Mouse (Mus musculus) midbrain, embryonic 15.5 days (tissue): Measurements from ENCODE around the gene Hdgf. TPM values are rescaled to one million over a fixed set of nuclear protein-coding genes. Genes with fewer than 3 reads are reported as not detected.
"Not testable (repeated sequence)": the region's sequence is repeated elsewhere in the genome, so short reads cannot be mapped to it uniquely, and the experiment has no call there.

ENCODE experiments used
- ATAC-seq: fragments of 200-750 bp; cut with Nextera tagmentation; replicated peaks from 2 replicates; pipeline ENCODE4 v1.8.0; 2017; ENCODE audit warnings: moderate TSS enrichment
- H3K27ac ChIP-seq: fragments of 300-500 bp; sonication (generic); 2 replicates; pipeline ENCODE4 v1.5.1; 2015; ENCODE audit warnings: mild to moderate bottlenecking, inconsistent platforms
- H3K27me3 ChIP-seq: fragments of 300-500 bp; sonication (generic); replicated peaks from 2 replicates; pipeline ENCODE4 v1.6.1; 2015; ENCODE audit warnings: inconsistent platforms
- H3K36me3 ChIP-seq: fragments of 300-500 bp; sonication (generic); replicated peaks from 2 replicates; pipeline ENCODE4 v1.6.1; 2015; ENCODE audit warnings: inconsistent platforms
- H3K4me1 ChIP-seq: fragments of 300-500 bp; sonication (generic); 2 replicates; pipeline ENCODE4 v1.6.1; 2015; ENCODE audit warnings: inconsistent platforms
- H3K4me2 ChIP-seq: fragments of 300-500 bp; sonication (generic); 2 replicates; pipeline ENCODE4 v1.6.1; 2015; ENCODE audit warnings: inconsistent platforms, mild to moderate bottlenecking, moderate library complexity
- H3K4me3 ChIP-seq: fragments of 300-500 bp; sonication (generic); 2 replicates; pipeline ENCODE4 v1.5.1; 2015; ENCODE audit warnings: mild to moderate bottlenecking, inconsistent platforms
- H3K9ac ChIP-seq: fragments of 300-500 bp; sonication (generic); 2 replicates; pipeline ENCODE4 v1.6.1; 2015; ENCODE audit warnings: mild to moderate bottlenecking, inconsistent platforms
- H3K9me3 ChIP-seq: fragments of 300-500 bp; sonication (generic); 2 replicates; pipeline ENCODE4 v1.6.1; 2016; ENCODE audit warnings: inconsistent platforms
- WGBS: fragments of 180-500 bp; shearing (Covaris S2); methylation state at CpG from one replicate; pipeline ENCODE4 v1.1.7; 2015; ENCODE audit warnings: mixed read lengths; 5-methylcytosine and 5-hydroxymethylcytosine counted together
- polyA plus RNA-seq: library from polyadenylated mRNA; unstranded; fragments of >200 nt; fragmentation: Nextera tagmentation; extraction: Ambion mirVana; gene quantifications from 2 replicates; pipeline ENCODE4 v1.2.1, GENCODE M21; 2015

The Hdgf gene
- polyA plus RNA-seq, 1 experiment from 2014 or later, result 173 TPM

- no peaks in the 10 kb centered on the region for H3K36me3 ChIP-seq
- ATAC-seq, result no peak
- WGBS, result 69% methylated on average over 3 of the region's 3 CpGs
Observed at GRCm38 (mm10) chr3:87893367-87893905, 12.7 kb upstream of the Hdgf start.

GRCm38 (mm10) chr3:87899266-87899665, 6.9 kb upstream of the Hdgf start:
- Histone ChIP-seq H3K36me3 (no peaks in the 10 kb centered on the region), H3K4me3 (no peak overlapping the region), H3K27me3 (no peaks in the 10 kb centered on the region), H3K9me3 (no peaks in the 10 kb centered on the region), H3K9ac (no peak overlapping the region), H3K4me2 (no peak overlapping the region), H3K4me1 (no peaks in the 10 kb centered on the region), H3K27ac (no peak overlapping the region)
- ATAC-seq, result no peak
- 64% methylated on average over 3 of the region's 3 CpGs for WGBS

More at GRCm38 (mm10) chr3:87893367-87893905, 12.7 kb upstream of the Hdgf start:
- Histone ChIP-seq H3K27me3 (no peaks in the 10 kb centered on the region), H3K27ac (no peak overlapping the region), H3K4me1 (no peaks in the 10 kb centered on the region), H3K4me2 (no peak overlapping the region), H3K4me3 (no peak overlapping the region), H3K9ac (no peak overlapping the region), H3K9me3 (no peaks in the 10 kb centered on the region)

- H3K27ac ChIP-seq, result no peak overlapping the region
- H3K9ac ChIP-seq, result no peak overlapping the region
- no peaks in the 10 kb centered on the region for H3K4me1 ChIP-seq
- no peaks in the 10 kb centered on the region for H3K27me3 ChIP-seq
- WGBS, result 77% methylated on average over 3 of the region's 3 CpGs
- H3K4me2 ChIP-seq, result no peak overlapping the region
- H3K9me3 ChIP-seq, result no peaks in the 10 kb centered on the region
- H3K4me3 ChIP-seq, result no peak overlapping the region
- no peak for ATAC-seq
- no peaks in the 10 kb centered on the region for H3K36me3 ChIP-seq
Observed at GRCm38 (mm10) chr3:87899776-87900175, 6.3 kb upstream of the Hdgf start.

- ATAC-seq, result no peak
- H3K4me2 ChIP-seq, result no peak overlapping the region
- peaks cover 3% of the 10 kb centered on the region; the same call in 1 of the 2 replicates for H3K4me1 ChIP-seq
- WGBS, result 50% methylated on average over 1 of the region's 1 CpGs
- H3K4me3 ChIP-seq, result no peak overlapping the region
- H3K9me3 ChIP-seq, result no peaks in the 10 kb centered on the region
- H3K27ac ChIP-seq, result no peak overlapping the region
- H3K27me3 ChIP-seq, result no peaks in the 10 kb centered on the region
- H3K9ac ChIP-seq, result no peak overlapping the region
- H3K36me3 ChIP-seq, result no peaks in the 10 kb centered on the region
Observed at GRCm38 (mm10) chr3:87901036-87901624, 5.0 kb upstream of the Hdgf start.

GRCm38 (mm10) chr3:87901959-87902358, 4.2 kb upstream of the Hdgf start:
- H3K27ac ChIP-seq, H3K36me3 ChIP-seq, ATAC-seq, H3K4me1 ChIP-seq, H3K27me3 ChIP-seq, H3K4me2 ChIP-seq, H3K9me3 ChIP-seq, H3K4me3 ChIP-seq, H3K9ac ChIP-seq: not testable (repeated sequence)
- WGBS, result 84% methylated on average over 6 of the region's 6 CpGs

GRCm38 (mm10) chr3:87903821-87904220, 2.3 kb upstream of the Hdgf start:
- H3K36me3 ChIP-seq, result no peaks in the 10 kb centered on the region
- no peak overlapping the region for H3K4me2 ChIP-seq
- H3K27me3 ChIP-seq, result no peaks in the 10 kb centered on the region
- H3K4me3 ChIP-seq, result no peak overlapping the region
- H3K27ac ChIP-seq, result no peak overlapping the region
- H3K9me3 ChIP-seq, result no peaks in the 10 kb centered on the region
- 53% methylated on average over 5 of the region's 5 CpGs for WGBS
- H3K9ac ChIP-seq, result no peak overlapping the region
- ATAC-seq, result no peak
- peaks cover 20% of the 10 kb centered on the region for H3K4me1 ChIP-seq

GRCm38 (mm10) chr3:87906601-87906980, 470 bp downstream of the Hdgf start:
- peak; percentile 66 for ATAC-seq
- Histone ChIP-seq H3K4me2 (peak overlapping the region; percentile 89), H3K27me3 (no peaks in the 10 kb centered on the region), H3K36me3 (no peaks in the 10 kb centered on the region), H3K9ac (peak overlapping the region; percentile 97), H3K4me3 (peak overlapping the region; percentile 100), H3K9me3 (no peaks in the 10 kb centered on the region), H3K27ac (peak overlapping the region; percentile 96), H3K4me1 (peaks cover 43% of the 10 kb centered on the region)
- under 1% methylated on average over 46 of the region's 47 CpGs for WGBS

GRCm38 (mm10) chr3:87906981-87907857, 1.1 kb downstream of the Hdgf start:
- H3K36me3 ChIP-seq, result no peaks in the 10 kb centered on the region
- peak overlapping the region; percentile 96 for H3K27ac ChIP-seq
- WGBS, result under 1% methylated on average over 27 of the region's 27 CpGs
- H3K4me1 ChIP-seq, result peaks cover 43% of the 10 kb centered on the region
- no peaks in the 10 kb centered on the region for H3K9me3 ChIP-seq
- H3K4me3 ChIP-seq, result peak overlapping the region; percentile 100
- peak overlapping the region; percentile 89 for H3K4me2 ChIP-seq
- H3K27me3 ChIP-seq, result no peaks in the 10 kb centered on the region
- H3K9ac ChIP-seq, result peak overlapping the region; percentile 97
- ATAC-seq, result no peak

GRCm38 (mm10) chr3:87907906-87908305, 1.8 kb downstream of the Hdgf start:
- Histone ChIP-seq H3K9me3 (no peaks in the 10 kb centered on the region), H3K4me2 (peak overlapping the region; percentile 89), H3K4me3 (peak overlapping the region; percentile 100), H3K27ac (no peak overlapping the region), H3K36me3 (no peaks in the 10 kb centered on the region), H3K27me3 (no peaks in the 10 kb centered on the region), H3K9ac (peak overlapping the region; percentile 97), H3K4me1 (peaks cover 43% of the 10 kb centered on the region)
- 17% methylated on average over 1 of the region's 1 CpGs for WGBS
- no peak for ATAC-seq

- peak overlapping the region; percentile 60; the same call in 1 of the 2 replicates for H3K4me2 ChIP-seq
- WGBS, result 95% methylated on average over 2 of the region's 2 CpGs
Observed at GRCm38 (mm10) chr3:87909381-87909780, 3.3 kb downstream of the Hdgf start.

GRCm38 (mm10) chr3:87909874-87910273, 3.8 kb downstream of the Hdgf start:
- H3K27me3 ChIP-seq, result no peaks in the 10 kb centered on the region
- H3K4me1 ChIP-seq, result peaks cover 43% of the 10 kb centered on the region
- ATAC-seq, result no peak
- no peaks in the 10 kb centered on the region for H3K9me3 ChIP-seq
- 7% methylated on average over 4 of the region's 4 CpGs for WGBS
- H3K4me2 ChIP-seq, result peak overlapping the region; percentile 60
- H3K4me3 ChIP-seq, result no peak overlapping the region; the same call in 1 of the 2 replicates
- peaks cover 10% of the 10 kb centered on the region for H3K36me3 ChIP-seq
- no peak overlapping the region for H3K9ac ChIP-seq
- H3K27ac ChIP-seq, result peak overlapping the region; percentile 81

More at GRCm38 (mm10) chr3:87909381-87909780, 3.3 kb downstream of the Hdgf start:
- no peak for ATAC-seq
- Histone ChIP-seq H3K4me1 (peaks cover 43% of the 10 kb centered on the region), H3K36me3 (0 out of 2 replicates have a peak, but pooled peaks cover 6% of the 10 kb centered on the region), H3K4me3 (no peak overlapping the region), H3K27ac (no peak overlapping the region), H3K27me3 (no peaks in the 10 kb centered on the region), H3K9ac (no peak overlapping the region), H3K9me3 (no peaks in the 10 kb centered on the region)

- Histone ChIP-seq H3K4me2 (peak overlapping the region; percentile 60), H3K36me3 (peaks cover 16% of the 10 kb centered on the region), H3K9me3 (no peaks in the 10 kb centered on the region), H3K27ac (peak overlapping the region; percentile 81), H3K9ac (peak overlapping the region; percentile 45), H3K27me3 (no peaks in the 10 kb centered on the region), H3K4me3 (peak overlapping the region; percentile 42), H3K4me1 (peaks cover 42% of the 10 kb centered on the region)
- 1% methylated on average over 12 of the region's 12 CpGs for WGBS
- ATAC-seq, result no peak
Observed at GRCm38 (mm10) chr3:87910573-87911141, 4.5 kb downstream of the Hdgf start.
